Mouse (Mus musculus) inflammation-experienced regulatory T-cells, adult 6 months (primary cell): Measurements from ENCODE around the gene Cdc42ep4. TPM values are rescaled to one million over a fixed set of nuclear protein-coding genes. Genes with fewer than 3 reads are reported as not detected.

Experiments
- ATAC-seq: one replicate; pipeline ENCODE4 v1.8.0; 2017
- polyA plus RNA-seq, 3 experiments: library from polyadenylated mRNA; unstranded; fragments of 100-300 nt; shearing (Covaris generic); gene quantifications; one replicate each; pipeline ENCODE4 v1.2.1; 2017

The Cdc42ep4 gene
- polyA plus RNA-seq: 1 to 10 TPM; 1.2 to 2.9 (median 1.5) TPM

DNA sequence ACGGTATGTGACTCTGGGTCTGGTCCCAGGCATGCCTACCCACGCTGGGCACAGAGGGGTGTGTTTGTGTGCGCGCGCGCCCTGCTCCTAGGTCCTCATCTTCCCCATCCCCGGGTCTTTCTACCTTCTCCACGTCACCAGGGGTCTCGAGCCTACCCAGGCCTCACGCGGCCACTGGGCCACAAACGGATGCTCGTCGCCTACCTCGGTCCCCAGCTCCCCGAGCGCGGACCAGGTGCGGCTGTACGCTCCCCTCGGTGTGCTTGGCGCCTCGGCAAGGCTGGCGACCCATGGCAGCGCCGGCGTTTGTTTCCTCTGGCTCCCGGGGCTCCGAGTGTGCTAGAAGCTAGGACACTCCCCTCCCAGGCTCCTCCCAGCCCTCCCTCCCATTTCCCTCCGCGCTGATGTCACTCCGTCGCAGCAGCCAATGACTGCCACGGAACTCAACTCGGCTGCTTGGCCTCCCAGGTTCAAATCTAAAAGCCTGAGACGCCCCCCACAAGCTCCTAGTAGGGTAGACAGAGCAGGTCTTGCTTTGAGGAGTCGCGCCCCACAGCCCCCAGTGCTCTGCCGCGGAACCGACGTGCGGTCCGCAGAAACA is at the start of gene Cdc42ep4:
Gene Cdc42ep4 (minus strand): TSS at position 398 of the 601 bp plus-strand sequence.
- peak; percentile 88 for ATAC-seq

DNA sequence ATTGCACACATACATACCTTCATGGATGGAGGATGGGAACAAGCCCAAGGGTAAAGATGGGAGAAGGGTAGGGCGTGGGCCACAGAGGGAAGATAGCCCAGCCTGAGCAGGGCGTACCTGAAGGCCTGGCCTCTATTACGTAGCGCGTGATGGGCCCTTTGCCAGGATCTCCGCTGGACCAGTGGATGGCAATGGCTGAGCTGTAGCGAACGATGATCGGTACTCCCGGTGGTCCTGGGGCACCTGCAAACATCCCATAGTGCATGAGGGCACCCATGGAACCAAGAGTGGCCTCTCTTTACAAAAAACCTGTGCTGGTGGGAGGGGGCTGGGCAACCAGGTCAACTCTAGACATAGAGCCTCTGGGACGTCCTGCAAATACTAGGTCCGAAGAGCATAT is 48.3 kb upstream of the Cdc42ep4 start:
- no peak for ATAC-seq

GRCm38 (mm10) chr11:113799041-113799447 is 47.4 kb upstream of the Cdc42ep4 start:
- ATAC-seq: no peak

- no peak for ATAC-seq
These were observed 46.3 kb upstream of the Cdc42ep4 start for GRCm38 (mm10) chr11:113798011-113798410.

GRCm38 (mm10) chr11:113797014-113797983 is 45.6 kb upstream of the Cdc42ep4 start:
- ATAC-seq: no peak

DNA sequence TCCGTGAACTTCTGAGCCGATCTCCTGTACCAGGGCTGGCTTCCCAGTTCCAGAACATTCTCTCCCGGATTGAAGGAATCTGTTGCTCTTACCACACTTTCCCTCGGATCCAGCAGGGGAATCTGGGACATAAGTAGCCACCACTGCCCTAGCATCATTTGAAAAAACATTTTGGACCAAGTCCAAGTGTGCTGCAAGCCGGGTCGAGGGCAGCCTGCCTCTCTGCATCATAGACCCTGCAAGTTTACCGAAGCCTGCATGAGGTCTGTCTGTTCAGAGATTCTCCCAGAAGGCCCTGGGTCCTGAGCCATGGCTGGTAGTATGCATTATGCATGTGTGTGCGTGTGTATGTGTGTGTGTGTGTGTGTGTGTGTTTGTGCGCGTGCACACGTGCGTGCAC is 44.2 kb upstream of the Cdc42ep4 start:
- ATAC-seq: no peak

DNA sequence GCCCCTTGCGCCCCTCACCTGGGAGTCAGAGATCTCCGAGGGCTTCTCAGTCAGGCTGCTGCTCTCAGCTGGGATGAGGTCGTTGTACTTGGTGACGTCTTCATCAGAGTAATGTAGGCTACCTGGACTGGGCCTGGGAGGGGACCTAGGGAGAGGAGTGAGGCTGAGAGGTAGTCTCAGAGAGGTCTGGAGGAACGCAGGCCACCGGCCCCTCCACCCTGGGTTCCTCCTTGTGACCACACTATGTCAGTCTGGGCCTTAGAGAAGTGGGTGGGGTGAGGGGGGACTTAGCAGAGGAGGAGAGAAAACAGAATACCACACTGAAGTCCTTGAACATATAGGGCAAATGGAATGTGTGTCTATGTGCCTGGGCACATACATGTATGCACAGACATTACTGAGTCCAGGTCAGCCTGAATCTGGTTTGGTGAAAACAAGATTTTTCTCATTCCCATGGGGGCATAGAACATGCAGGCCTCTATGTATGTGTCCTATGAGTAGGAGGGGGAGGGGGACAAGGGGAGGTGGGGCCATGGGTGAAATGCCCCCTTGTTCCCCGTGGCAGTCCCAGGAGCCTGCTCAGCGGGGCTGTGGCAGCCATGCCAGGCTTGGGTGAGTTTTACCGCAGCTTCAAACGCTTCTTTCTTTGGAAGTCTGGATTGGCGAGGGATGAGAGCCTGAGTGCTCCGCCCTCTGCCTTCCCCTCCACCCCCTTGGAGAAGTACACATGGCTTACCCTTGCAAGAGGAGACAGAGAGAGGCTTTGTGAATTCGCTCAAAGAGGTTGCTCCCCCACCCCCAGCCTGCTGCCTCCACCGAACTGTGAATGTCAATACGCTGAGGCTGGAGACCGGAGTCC is 39.9 kb upstream of the Cdc42ep4 start:
- ATAC-seq: no peak

DNA sequence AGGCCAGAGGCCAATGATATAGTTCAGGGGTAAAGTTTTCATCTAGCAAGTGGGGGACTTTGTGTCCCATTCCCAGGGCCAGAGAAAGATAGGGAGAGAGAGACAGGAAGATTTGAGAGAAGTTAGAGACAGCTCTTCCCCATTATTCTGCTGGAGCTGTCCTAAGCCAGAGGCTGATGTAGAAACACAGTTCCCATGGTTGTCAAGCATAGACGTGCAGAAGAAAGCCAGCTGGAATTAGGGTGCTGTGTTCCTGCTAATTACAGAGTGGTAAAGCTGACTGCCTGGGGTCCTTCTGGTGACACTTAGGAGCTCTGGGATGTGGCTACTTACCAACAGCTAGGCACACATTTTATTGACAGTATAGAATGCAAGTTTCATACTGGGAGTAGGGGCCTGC is 37.4 kb upstream of the Cdc42ep4 start:
- no peak for ATAC-seq

DNA sequence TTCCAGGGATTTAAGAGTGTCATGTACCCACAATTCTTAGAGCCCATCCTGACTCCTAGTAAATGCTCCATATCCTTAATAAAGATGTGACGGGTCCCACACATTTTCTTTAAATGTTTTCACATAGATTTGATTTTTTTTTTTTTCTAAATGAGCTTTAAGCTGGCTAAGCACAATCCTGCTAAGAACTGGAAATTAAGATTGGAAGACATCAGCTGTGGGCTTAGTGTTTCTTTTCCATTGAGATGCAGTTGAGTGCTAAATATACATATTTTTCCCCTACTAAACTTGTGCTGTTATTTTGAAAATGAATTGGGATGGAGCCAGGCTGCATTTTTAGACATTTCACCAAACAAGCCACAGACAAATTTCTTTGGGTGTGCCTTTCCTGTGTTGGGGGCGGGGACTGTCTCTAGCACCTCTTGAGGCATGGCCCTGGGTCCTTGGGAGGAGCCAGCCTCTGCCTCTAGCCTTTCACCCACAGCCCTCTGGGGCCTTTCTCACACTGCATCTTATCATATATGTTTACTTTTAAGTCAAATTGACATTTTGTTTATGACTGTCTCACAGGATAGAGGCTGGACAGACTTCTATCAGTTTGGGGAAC is 36.6 kb upstream of the Cdc42ep4 start:
- peak; percentile 58 for ATAC-seq

- ATAC-seq: peak; percentile 73
These were observed 35.9 kb upstream of the Cdc42ep4 start for GRCm38 (mm10) chr11:113787432-113788182.

GRCm38 (mm10) chr11:113787009-113787408 is 35.3 kb upstream of the Cdc42ep4 start:
- ATAC-seq: no peak

- no peak for ATAC-seq
These were observed 34.7 kb upstream of the Cdc42ep4 start for GRCm38 (mm10) chr11:113786395-113786794.

- ATAC-seq: no peak
These were observed 33.9 kb upstream of the Cdc42ep4 start for GRCm38 (mm10) chr11:113785406-113786171.

DNA sequence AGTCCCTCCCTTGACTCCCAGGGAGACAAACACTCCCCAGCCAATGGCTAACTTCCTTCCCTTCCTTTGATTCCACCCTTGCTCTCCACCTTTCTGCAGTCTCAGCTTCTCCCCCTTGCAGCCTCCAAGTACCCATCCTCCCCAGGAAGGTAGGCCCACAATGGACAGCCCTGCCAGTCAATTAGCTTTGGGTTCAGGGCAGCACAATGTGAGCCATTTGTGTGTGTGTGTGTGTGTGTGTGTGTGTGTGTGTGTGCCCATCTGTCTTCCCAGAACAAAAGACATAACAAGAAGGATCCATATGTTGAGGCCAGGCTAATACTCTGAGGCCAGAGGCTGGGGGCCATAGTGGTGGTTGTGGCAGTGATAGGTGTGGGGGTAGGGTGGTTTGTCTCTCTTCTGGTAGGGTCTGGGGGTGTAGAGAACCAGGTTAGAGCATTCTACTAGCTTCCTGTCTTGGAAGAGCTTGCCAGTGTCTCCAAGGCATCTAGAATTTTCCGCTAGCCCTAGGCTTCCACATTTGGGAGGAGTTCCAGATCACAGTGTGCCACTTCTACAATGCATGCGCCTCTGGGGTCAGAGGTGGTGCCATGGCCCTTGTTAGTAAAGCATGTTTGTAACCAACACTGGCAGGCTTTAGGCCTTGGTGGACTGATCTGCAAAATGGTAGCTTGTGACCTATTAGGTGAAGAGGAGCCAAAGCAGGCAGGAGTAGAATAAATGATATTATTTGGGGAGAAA is 33.1 kb upstream of the Cdc42ep4 start:
- no peak for ATAC-seq

GRCm38 (mm10) chr11:113782496-113782895 is 30.8 kb upstream of the Cdc42ep4 start:
- ATAC-seq: no peak

- no peak for ATAC-seq
These were observed 30.3 kb upstream of the Cdc42ep4 start for GRCm38 (mm10) chr11:113782006-113782405.

DNA sequence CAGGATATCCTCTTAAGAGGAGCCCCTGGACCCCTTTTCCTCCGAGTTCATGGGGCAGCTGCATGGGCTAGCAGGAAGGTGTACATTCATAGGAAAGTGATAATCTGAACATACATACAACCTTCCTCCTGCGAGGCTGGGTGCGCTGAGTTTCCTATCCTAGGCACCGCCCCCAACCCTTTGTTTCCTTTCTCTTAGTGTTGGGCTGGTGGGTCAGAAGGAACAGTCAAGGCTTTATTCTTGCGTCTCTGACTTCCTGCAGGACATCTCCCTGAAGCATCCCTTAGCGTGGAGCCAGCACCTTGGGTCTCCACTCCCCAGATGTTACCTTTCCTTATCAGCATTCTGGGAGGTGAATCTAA is 28.0 kb upstream of the Cdc42ep4 start:
- no peak for ATAC-seq

GRCm38 (mm10) chr11:113778733-113779679 is 27.3 kb upstream of the Cdc42ep4 start:
- ATAC-seq: no peak

GRCm38 (mm10) chr11:113777878-113778464 is 26.3 kb upstream of the Cdc42ep4 start:
- no peak for ATAC-seq
